Mouse (Mus musculus): ENCODE data around the gene Tmem234.

DNA sequence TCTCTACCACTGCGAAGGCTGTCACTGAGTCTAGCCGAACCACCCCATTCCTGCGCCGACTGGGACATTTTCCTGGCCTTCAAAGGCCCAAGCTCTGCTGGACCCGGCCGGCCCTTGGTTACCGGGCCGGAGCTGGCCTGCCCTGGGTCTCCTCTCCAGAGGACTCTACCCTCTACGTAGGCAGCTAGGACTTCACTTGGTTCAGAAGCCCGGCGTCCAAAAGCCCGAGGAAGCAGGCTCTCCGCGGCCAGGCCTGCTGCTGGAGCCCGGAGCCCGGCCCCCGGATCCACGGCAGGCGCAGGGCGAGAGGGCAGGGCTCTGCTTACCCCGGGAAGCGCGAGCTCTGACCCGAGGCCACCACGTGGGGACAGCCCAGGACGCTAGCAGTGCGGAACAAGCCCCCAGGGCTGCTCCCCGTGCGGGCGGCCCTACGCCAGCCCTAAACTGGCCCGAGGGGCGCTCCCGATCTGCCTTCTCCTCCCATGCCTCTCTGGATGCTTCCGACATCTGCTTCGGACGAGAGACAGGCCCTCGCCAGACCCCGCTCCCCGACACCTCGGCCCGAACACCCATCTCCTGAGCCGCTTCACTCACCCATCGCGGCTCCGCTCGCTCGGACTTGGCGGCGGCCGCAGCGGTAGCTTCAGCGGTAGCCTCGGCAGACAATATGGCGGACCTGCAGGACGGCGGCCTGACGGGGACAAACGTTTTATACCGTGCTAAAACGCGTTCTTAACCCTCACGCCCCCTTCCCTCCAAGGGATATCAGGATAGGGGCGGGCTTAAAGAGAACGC is 71.8 kb downstream of the Tmem234 start, which contains the start of gene Kpna6:
- no peak for TF ChIP-seq CTCF (IDR thresholded peaks at IDR 0.05; ENCODE audit: low read depth, low read length)
- TF ChIP-seq EP300 (IDR thresholded peaks at IDR 0.05; ENCODE audit: insufficient read depth, low read depth, low read length): no peak
